In the genomic region with DNA sequence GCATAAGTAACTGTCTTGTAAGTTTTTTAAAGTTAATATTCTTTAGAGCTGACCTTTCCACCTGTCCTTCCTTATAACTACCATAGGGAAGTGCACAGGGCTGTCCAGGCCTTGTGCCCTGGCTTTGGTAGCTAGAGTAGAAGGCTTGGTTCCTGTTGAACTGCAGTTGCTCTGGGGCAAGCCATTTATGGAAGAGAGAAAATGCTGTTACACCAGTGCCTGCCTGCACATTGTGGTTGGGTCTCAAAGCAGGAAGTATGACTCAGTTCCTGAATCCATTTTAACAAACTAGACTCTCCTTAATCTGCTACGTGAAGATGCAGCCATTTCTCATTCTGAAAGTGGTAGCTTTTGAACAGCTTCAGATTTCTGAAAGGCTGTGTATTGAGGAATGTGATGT, we compare ENCODE assay signal across 7 mouse cellular contexts. TPM values are rescaled to one million over a fixed set of nuclear protein-coding genes. Genes with fewer than 3 reads are reported as not detected.
DNase-seq lines count a peak whose midpoint lies in the region; ATAC-seq lines count a peak whose summit lies in the region.

No protein-coding gene starts in this region.

- WGBS in embryonic facial prominence, embryonic 14.5 days = 39% methylated on average over 1 of the region's 1 CpGs
- WGBS in lung, embryonic 16.5 days = 25% methylated on average over 1 of the region's 1 CpGs

- DNase-seq in MEL-GATA-1-ER (ENCODE audit: extremely low read depth, low read depth) = peak; percentile 81
- peak; percentile 55 for DNase-seq in embryonic facial prominence, embryonic 14.5 days (ENCODE audit: low spot score)
- DNase-seq in kidney, adult 11 months = peak; percentile 56
- DNase-seq in thymus, postnatal 10 days (ENCODE audit: low spot score in 2 of 2) = peak; percentile 20 to 37
- DNase-seq in Muller cell, postnatal 12 days (ENCODE audit: inconsistent ontology term) = no peak
- DNase-seq in cerebellum, postnatal 14 days = no peak

- ATAC-seq in embryonic facial prominence, embryonic 14.5 days (ENCODE audit: low read depth) = no peak
- peak; percentile 60; the same call in 1 of the 2 replicates for ATAC-seq in lung, embryonic 16.5 days (ENCODE audit: low read depth)

- no peak overlapping the region for H3K4me3 ChIP-seq in embryonic facial prominence, embryonic 14.5 days (ENCODE audit: low read depth, low read length)
- H3K4me3 ChIP-seq in lung, embryonic 16.5 days (ENCODE audit: low read length) = no peak overlapping the region

- H3K9me3 ChIP-seq in embryonic facial prominence, embryonic 14.5 days (ENCODE audit: control insufficient read depth, low read length) = no peaks in the 10 kb centered on the region
- H3K9me3 ChIP-seq in lung, embryonic 16.5 days (ENCODE audit: control insufficient read depth, low read length) = no peaks in the 10 kb centered on the region

- H3K9ac ChIP-seq in embryonic facial prominence, embryonic 14.5 days (ENCODE audit: low read depth, low read length) = no peak overlapping the region
- H3K9ac ChIP-seq in lung, embryonic 16.5 days (ENCODE audit: low read length) = no peak overlapping the region

- H3K27ac ChIP-seq in embryonic facial prominence, embryonic 14.5 days (replicated peaks; ENCODE audit: low read depth, low read length) = peak overlapping the region; percentile 67
- H3K27ac ChIP-seq in lung, embryonic 16.5 days (ENCODE audit: low read length) = peak overlapping the region; percentile 78

- H3K4me2 ChIP-seq in embryonic facial prominence, embryonic 14.5 days (ENCODE audit: low read depth, low read length) = no peak overlapping the region
- no peak overlapping the region for H3K4me2 ChIP-seq in lung, embryonic 16.5 days (ENCODE audit: low read depth, low read length)

- H3K27me3 ChIP-seq in embryonic facial prominence, embryonic 14.5 days (replicated peaks; ENCODE audit: control insufficient read depth, insufficient read depth, low read length) = no peaks in the 10 kb centered on the region
- no peaks in the 10 kb centered on the region for H3K27me3 ChIP-seq in lung, embryonic 16.5 days (ENCODE audit: control insufficient read depth, insufficient read depth, low read depth, low read length)

- peaks cover 75% of the 10 kb centered on the region for H3K36me3 ChIP-seq in embryonic facial prominence, embryonic 14.5 days (ENCODE audit: control insufficient read depth, insufficient read depth, low read length)
- H3K36me3 ChIP-seq in lung, embryonic 16.5 days (ENCODE audit: control insufficient read depth, insufficient read depth, low read length) = peaks cover 29% of the 10 kb centered on the region

- H3K4me1 ChIP-seq in embryonic facial prominence, embryonic 14.5 days (ENCODE audit: control insufficient read depth, insufficient read depth, low read length) = no peaks in the 10 kb centered on the region
- H3K4me1 ChIP-seq in lung, embryonic 16.5 days (replicated peaks; ENCODE audit: control insufficient read depth, insufficient read depth, low read length) = peaks cover 3% of the 10 kb centered on the region; the same call in 1 of the 2 replicates

RNA-seq across cellular contexts. Expression of gene Arpc2, which starts 12.9 kb away (rescaled TPM):
- polyA plus RNA-seq in embryonic facial prominence, embryonic 14.5 days (2014; fragmentation: Nextera tagmentation; extraction: Ambion mirVana) = 341 and 347 TPM in 2 replicates
- polyA plus RNA-seq in lung, embryonic 16.5 days (2015; fragmentation: Nextera tagmentation; extraction: Ambion mirVana) = 418 and 448 TPM in 2 replicates

RNA-seq across cellular contexts. Expression of gene Gpbar1, which starts 29.6 kb away (rescaled TPM):
- polyA plus RNA-seq in embryonic facial prominence, embryonic 14.5 days (2014; fragmentation: Nextera tagmentation; extraction: Ambion mirVana) = 0.20 and 0.21 TPM in 2 replicates
- polyA plus RNA-seq in lung, embryonic 16.5 days (2015; fragmentation: Nextera tagmentation; extraction: Ambion mirVana) = 0.19 and 0.40 TPM in 2 replicates

RNA-seq across cellular contexts. Expression of gene Aamp, which starts 35.7 kb away (rescaled TPM):
- polyA plus RNA-seq in embryonic facial prominence, embryonic 14.5 days (2014; fragmentation: Nextera tagmentation; extraction: Ambion mirVana) = 214 and 224 TPM in 2 replicates
- 252 and 267 TPM in 2 replicates for polyA plus RNA-seq in lung, embryonic 16.5 days (2015; fragmentation: Nextera tagmentation; extraction: Ambion mirVana)

RNA-seq across cellular contexts. Expression of gene Pnkd, which starts 35.9 kb away (rescaled TPM):
- 119 and 133 TPM in 2 replicates for polyA plus RNA-seq in embryonic facial prominence, embryonic 14.5 days (2014; fragmentation: Nextera tagmentation; extraction: Ambion mirVana)
- polyA plus RNA-seq in lung, embryonic 16.5 days (2015; fragmentation: Nextera tagmentation; extraction: Ambion mirVana) = 123 and 126 TPM in 2 replicates

RNA-seq across cellular contexts. Expression of gene Cxcr1, which starts 54.4 kb away (rescaled TPM):
- not detected in 2 replicates for polyA plus RNA-seq in embryonic facial prominence, embryonic 14.5 days (2014; fragmentation: Nextera tagmentation; extraction: Ambion mirVana)
- polyA plus RNA-seq in lung, embryonic 16.5 days (2015; fragmentation: Nextera tagmentation; extraction: Ambion mirVana) = not detected in 2 replicates

Comparison
In these comparisons a context has a peak if more than half of its experiments do, and no peak if none do; other contexts are left out.
1. DNase-seq: peak in MEL-GATA-1-ER (single experiment), embryonic facial prominence, embryonic 14.5 days (single experiment), kidney, adult 11 months (single experiment) and thymus, postnatal 10 days (2 of 2); none in Muller cell, postnatal 12 days (single experiment) and cerebellum, postnatal 14 days (0 of 2).